Mouse (Mus musculus) embryonic fibroblast, embryonic 13.5 days (primary cell): ENCODE results near the gene Htr5b.

Source experiments
- CTCF ChIP-seq: IDR thresholded peaks from 2 replicates; pipeline ENCODE4 v1.5.1; 2011; ENCODE audit warnings: mild to moderate bottlenecking, control low read depth, low read length, moderate library complexity, borderline replicate concordance; ENCODE audit not compliant: insufficient read depth
- POLR2A ChIP-seq: IDR thresholded peaks from 2 replicates; pipeline ENCODE4 v1.6.1; 2011; ENCODE audit warnings: low read depth, mild to moderate bottlenecking, control low read depth, low read length, moderate library complexity

DNA sequence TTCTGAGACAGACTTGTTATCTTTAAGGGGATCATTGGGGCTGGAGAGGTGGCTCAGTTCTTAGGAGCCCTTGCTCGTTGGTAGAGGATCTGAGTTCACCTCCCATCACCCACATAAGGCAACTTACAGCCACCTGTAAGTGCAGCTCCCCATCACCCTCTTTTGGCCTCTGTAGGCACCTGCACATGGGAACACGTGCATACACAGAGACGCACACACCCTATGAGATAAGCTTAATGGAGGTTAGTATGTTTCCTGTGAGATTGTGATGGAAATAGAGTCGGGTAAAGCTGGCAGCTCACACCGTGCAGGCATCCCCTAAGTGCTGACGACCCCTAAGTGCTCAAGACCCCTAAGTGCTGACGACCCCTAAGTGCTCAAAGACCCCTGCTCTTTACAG lies 3.2 kb upstream of the Htr5b start:
- no peak for TF ChIP-seq POLR2A
- no peak for TF ChIP-seq CTCF
